Mouse (Mus musculus): ENCODE results near the gene Hmga1b.

GRCm38 (mm10) chr11:120747974-120748373 lies 14.6 kb upstream of the Hmga1b start:
- TF ChIP-seq CTCF (IDR thresholded peaks at IDR 0.05): no peak
- peak; percentile 47; the same call in 1 of the 2 replicates for TF ChIP-seq EP300 (IDR thresholded peaks at IDR 0.05)
